Mouse (Mus musculus): ENCODE measurements around the gene Platr17.
A peak's percentile ranks its signal among the peaks of the same experiment; 100 is the strongest.
"Not testable (repeated sequence)": the region's sequence is repeated elsewhere in the genome, so short reads cannot be mapped to it uniquely, and the experiment has no call there.

Gene Platr17

DNA sequence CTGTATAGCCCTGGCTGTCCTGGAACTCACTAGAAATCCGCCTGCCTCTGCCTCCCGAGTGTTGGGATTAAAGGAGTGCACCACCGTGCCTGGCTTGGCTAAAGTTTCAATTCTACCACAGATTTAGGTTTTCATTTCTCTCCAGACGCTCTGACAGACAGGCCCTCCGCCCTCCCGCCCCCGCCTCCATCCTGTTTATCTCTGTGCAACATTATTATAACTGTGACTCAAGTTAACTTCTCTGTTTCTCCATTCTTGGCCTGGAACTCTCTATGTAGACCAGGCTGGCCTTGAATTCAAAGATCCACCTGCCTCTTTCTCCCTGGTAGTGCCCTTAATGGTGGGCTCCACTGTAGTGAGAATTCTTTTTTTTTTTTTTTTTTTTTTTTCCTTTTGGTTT lies 2.4 kb upstream of the Platr17 start:
- no peak for DNase-seq (ENCODE audit: low spot score)

DNA sequence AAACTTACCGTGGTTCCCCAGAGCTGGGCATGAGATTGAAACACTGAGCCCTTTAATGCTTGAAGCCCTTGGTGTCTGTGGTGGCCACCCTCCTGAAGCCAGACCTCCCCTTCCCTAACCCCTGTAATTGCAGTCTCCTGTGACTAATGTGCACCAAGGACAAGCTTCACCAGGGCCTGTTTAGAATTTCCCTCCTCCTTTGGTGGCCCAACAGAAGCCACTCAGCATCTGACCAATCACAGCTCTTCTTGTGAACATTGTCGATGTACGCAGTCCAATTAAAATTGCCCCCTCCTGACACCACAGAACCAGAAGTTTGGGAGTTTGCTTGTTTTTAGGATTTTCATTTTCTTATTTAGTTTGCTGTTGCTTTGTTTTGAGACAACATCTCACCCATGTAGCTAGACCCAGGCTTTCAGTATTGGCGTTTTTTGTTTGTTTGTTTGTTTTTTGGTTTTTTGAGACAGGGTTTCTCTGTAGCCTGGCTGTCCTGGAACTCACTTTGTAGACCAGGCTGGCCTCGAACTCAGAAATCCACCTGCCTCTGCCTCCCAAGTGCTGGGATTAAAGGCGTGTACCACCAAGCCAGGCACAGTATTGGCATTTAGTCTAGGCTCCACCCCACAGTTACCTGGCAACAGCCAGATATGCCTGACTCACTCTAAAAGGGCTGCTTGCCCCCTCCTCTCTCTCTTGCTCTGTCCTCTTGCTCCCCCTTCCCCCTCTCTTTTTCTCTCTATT lies 854 bp upstream of the Platr17 start:
- DNase-seq (ENCODE audit: low spot score) = not testable (repeated sequence)

DNA sequence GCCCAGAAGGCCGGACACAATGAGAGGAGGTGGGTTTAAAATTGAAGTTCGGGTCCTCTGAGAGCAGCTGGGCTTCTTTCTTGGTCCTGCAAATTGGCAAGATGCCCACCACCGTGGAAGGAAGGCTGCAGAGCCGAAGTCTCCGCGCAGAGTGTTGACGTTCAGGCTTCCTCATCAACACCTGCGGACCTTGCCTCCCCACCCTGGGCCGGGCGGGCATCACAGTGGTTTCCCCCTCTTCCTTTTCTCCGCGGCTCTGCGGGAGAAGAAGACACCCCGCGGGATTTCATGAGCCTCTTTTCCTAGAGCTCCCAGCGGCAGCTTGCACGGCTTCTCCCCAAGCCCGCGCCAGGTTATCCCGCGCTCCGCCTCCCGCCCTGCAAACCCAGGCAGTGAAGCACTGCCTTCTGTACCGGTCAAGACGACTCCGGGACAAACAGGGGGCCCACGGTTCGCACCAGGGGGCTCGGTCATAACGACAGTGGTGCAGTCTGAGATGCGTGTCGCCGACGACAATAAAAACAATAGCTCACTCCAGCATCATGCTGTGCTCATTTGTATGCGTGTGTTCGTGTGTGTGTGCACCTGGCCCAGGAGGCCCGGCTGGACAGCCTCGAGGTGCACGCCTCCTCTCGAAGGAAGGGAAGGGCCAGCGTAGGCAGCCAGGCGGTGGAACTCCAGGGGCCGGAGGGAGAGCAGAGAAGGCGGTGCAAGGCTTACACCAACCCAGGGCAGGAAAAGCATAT lies 3.6 kb downstream of the Platr17 start:
- no peak for DNase-seq (ENCODE audit: low spot score)

DNA sequence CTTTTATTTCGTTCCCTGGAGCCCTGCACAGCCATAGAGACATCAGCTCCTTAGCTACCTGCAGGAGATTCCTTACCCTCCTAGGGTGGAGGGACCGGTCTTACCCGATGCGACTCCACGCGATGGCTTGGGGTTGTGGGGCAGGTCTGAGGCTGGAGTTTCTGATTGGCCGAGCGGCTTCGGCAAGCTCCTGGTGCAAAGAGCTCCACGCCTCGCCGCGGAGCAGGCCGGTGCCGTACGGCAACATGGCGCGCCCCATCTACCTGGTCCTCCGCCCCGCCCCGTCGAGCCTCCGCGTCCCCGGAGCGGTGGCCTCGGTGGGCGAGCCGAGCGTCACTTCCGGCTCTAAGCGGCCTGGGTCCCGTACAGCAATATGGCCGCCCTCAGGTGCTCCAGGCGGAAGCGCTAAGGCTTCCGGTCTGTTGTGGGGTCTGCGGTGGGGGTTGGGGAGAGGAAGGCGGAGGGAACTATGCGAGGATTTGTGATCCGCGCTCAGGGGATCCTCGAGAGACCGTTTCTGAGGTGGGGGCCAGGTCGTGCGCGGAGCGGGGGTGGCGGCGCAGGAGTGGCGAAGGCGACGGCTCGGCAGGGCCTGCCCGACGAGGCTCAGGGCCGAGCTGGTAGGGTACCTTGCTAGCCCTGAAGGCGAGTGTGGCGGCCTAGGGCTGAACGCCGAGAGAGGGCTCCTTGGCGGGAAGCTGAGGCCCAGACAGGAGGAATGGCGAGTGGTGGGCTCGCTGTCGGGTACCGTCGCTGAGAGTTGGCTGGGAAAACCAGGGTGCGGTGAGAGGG lies 4.3 kb downstream of the Platr17 start, which contains the start of gene Daxx:
Gene Daxx, plus strand, starts transcription at position 338 of the 792 bp plus-strand sequence.
- DNase-seq (ENCODE audit: low spot score) = peak; percentile 98

DNA sequence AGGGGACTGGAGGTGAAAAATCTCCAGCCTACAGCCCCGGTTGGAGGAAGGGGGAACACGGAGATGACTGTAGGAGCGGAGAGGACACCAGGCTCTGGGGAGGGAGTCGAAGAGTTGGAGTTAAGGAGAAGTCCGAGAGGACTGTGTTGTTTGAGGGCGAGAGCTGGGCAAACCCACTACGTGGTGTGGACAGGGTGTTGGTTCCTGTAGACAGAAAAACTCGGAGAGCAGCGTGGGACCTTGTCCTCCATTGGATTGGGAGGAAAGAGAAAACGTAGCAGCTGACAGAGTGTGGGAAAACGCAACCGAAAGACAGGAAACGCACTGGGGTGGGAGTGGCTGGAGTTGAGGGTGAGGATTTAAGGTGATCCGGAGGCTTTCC lies 4.9 kb downstream of the Platr17 start:
- DNase-seq (ENCODE audit: low spot score) = no peak

DNA sequence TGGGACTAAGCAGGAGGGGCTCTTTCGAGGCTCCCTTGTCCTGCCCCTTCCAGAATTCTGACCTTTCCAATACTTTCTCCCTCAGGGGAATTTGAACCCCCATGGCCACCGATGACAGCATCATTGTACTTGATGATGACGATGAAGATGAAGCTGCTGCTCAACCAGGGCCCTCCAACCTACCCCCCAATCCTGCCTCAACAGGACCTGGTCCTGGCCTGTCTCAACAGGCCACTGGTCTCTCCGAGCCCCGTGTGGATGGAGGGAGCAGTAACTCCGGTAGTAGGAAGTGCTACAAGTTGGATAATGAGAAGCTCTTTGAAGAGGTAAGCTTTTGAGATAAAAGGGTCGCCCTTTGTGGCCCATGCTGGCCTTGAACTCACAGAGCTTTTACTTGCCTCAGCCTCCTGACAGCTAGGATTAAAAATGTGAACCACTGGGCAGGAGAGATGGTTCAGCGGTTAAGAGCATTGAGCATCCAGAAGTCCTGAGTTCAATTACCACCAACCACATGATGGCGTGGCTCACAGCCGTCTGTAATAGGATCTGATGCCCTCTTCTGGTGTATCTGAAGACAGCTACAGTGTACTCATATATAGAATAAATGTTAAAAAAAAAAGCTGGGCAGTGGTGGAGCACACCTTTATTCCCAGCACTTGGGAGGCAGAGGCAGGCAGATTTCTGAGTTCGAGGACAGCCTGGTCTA lies 5.6 kb downstream of the Platr17 start:
- DNase-seq (ENCODE audit: low spot score) = no peak

DNA sequence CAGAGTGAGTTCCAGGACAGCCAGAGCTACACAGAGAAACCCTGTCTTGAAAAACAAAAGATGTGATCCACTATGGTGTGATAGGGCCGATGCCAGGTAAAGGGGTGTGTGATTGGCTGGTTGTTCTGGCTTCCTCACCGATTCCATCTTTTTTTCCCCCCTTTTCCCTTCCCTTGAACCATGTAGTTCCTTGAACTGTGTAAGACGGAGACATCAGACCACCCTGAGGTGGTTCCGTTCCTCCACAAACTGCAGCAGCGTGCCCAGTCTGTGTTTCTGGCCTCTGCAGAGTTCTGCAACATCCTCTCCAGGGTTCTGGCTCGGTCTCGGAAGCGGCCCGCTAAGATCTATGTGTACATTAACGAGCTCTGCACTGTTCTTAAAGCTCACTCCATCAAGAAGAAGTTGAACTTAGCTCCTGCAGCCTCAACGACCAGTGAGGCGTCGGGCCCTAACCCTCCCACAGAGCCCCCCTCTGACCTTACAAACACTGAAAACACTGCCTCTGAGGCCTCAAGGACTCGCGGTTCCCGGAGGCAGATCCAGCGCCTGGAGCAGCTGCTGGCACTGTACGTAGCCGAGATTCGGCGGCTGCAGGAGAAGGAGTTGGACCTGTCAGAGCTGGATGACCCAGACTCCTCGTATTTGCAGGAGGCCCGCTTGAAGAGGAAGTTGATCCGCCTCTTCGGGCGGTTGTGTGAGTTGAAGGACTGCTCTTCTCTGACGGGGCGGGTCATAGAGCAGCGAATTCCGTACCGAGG lies 6.3 kb downstream of the Platr17 start:
- DNase-seq (ENCODE audit: low spot score) = no peak

DNA sequence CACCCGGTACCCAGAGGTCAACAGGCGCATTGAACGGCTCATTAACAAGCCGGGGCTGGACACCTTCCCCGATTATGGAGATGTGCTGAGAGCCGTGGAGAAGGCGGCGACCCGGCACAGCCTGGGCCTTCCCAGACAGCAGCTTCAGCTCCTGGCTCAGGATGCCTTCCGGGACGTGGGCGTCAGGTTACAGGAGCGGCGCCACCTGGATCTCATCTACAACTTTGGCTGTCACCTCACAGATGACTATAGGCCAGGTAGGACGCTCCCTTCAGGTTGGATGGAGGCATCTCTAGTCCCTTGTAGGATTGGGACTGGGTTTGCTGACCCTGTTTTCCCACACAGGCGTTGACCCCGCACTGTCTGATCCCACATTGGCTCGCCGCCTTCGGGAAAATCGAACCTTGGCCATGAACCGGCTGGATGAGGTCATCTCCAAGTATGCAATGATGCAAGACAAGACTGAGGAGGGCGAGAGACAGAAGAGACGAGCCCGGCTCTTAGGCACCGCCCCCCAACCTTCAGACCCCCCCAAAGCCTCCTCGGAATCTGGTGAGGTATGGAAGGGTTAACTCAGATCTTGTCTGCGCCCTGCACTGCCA lies 7.0 kb downstream of the Platr17 start:
- DNase-seq (ENCODE audit: low spot score) = no peak

DNA sequence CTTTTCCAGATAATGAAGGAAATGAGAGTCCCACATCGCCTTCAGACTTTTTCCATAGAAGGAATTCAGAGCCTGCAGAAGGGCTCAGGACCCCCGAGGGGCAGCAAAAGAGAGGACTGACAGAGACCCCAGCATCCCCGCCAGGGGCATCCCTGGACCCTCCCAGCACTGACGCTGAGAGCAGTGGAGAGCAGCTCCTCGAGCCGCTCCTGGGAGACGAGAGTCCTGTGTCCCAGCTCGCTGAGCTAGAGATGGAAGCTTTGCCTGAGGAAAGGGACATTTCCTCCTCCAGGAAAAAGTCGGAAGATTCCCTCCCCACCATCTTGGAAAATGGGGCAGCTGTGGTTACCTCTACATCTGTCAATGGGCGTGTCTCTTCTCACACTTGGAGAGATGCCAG lies 8.3 kb downstream of the Platr17 start:
- no peak for DNase-seq (ENCODE audit: low spot score)

DNA sequence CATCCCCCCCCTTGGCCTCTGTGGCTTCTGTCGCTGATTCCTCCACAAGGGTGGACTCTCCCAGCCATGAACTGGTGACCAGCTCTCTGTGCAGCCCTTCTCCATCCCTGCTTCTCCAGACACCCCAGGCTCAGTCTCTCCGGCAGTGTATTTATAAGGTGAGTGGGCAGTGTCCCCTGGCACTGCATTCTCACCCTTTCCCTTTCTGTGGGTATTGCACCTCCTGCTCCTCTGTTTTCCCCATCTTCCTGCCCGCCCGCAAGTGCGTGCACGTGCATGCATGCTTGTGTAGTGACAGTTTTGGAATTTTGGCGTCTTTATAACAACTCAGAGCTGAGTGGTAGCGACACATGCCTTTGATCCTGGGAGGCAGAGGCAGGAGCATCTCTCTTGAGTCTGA lies 9.0 kb downstream of the Platr17 start:
- no peak for DNase-seq (ENCODE audit: low spot score)

DNA sequence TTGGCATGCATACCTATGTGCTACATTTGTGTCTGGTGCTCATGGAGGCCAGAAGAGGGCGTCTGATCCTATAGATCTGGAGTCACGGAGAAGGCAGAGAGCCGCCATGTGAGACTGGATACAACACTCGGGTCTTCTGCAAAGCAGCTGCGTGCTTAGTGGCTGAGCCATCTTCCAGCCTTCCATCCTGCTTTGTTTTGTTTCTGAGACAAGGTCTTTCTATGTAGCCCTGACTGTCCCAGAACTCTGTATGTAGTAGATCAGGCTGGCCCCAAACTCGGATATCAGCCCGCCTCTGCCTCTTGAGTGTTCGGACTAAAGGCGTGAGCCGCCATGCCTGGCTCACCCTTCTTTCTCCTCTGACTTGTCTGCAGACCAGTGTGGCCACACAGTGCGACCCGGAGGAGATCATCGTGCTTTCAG lies 10.0 kb downstream of the Platr17 start:
- DNase-seq (ENCODE audit: low spot score) = no peak

DNA sequence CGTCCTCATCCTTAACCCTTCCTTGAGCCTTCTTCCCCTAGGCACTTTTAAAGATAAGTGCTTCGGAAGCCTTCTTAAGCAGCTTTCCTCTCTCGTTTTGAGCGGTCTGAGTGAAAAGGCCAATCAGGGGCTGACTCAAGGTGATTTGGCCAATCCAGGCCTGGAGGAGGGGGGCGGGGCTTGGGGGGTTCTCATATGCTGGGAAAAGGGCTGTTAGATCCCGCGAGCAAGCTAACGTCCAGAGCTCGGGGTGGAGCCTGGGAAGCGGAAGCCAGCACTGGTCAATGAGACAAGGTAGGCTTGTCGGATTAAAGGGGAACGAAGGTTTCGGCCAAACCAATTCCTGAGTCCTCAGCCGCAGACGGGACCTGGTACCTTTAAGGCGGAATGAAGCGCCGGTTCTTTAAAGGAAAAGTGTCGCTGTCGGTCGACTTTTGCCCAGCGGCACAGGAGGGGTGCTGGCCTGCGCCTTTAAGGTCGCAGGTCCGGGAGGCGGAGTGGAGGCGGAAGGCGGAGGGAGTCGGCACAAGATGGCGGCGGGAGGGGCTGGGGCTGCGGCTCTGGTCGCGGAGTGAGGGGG lies 10.8 kb downstream of the Platr17 start, which contains the start of the genes Tapbp and Zbtb22:
Gene Tapbp, plus strand, starts transcription at position 229 of the 580 bp plus-strand sequence.
Gene Zbtb22, plus strand, starts transcription at position 234 of the 580 bp plus-strand sequence.
- peak; percentile 96 for DNase-seq (ENCODE audit: low spot score)

DNA sequence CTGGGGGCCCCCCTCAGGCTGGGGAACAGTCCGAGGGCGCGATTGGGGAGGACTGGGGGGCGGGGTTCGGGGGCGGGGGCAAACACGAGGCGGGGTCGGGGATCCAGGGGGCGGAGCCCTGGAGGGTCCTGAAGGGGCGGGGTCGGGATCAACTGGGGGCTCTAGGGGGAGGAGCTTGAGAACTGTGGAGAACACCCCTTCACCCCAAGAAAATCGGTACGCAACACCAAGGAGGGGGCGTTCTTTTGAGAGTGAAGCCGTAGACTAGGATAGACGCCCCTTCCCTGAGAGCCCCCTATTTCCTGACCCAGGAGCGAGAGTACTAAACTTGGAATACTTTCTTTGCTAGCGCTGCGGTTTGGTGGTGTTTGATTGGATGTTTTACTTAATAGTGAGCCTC lies 11.4 kb downstream of the Platr17 start:
- DNase-seq (ENCODE audit: low spot score) = no peak

DNA sequence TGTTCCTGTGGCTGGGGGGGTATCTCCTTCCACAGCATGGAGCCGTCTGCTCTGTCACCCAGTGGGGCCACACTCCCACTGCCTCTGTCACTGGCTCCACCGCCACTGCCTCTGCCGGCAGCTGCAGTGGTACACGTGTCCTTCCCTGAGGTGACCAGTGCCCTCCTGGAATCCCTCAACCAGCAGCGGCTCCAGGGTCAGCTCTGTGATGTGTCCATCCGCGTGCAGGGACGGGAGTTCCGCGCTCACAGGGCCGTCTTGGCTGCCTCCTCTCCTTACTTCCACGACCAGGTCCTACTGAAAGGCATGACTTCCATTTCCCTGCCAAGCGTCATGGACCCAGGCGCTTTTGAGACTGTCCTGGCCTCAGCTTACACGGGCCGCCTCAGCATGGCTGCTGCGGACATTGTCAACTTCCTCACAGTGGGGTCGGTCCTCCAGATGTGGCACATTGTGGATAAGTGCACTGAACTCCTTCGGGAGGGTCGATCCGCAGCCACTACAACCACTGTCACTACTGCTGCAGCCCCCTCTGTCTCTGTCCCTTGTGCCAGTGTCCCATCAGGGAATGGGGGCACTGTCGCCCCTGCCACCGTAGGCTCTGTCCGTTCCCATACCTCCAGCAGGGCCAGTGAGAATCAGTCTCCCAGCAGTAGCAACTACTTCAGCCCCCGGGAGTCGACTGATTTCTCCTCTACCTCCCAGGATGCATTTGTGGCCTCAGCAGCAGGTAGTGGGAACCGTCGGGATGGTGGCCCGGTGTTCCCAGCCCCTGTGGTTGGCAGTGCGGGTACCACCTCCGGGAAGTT lies 12.1 kb downstream of the Platr17 start:
- no peak for DNase-seq (ENCODE audit: low spot score)

DNA sequence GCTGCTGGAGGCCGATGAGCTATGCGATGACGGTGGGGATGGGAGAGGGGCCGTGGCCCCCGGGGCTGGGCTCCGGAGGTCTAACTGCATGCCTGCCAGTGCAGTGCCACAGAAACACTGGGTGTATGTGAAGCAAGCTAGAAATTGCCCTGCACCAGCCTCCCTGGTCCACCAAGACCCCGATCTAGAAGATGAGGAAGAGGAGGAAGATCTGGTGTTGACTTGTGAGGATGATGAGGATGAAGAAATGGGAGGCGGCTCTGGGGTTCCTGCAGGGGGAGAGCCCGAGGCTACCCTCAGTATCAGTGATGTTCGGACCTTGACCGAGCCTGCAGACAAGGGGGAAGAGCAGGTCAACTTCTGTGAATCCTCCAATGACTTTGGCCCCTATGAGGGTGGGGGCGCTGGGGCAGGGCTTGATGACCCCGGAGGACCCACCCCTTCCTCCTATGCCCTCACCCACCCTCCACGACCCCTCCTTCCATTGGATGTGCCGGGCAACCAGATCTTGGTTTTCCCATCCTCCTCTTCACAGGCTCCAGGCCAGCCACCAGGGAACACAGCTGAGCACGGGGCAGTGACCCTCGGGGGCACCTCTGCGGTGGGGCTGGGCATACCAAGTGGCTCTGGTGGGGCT lies 12.8 kb downstream of the Platr17 start:
- no peak for DNase-seq (ENCODE audit: low spot score)

DNA sequence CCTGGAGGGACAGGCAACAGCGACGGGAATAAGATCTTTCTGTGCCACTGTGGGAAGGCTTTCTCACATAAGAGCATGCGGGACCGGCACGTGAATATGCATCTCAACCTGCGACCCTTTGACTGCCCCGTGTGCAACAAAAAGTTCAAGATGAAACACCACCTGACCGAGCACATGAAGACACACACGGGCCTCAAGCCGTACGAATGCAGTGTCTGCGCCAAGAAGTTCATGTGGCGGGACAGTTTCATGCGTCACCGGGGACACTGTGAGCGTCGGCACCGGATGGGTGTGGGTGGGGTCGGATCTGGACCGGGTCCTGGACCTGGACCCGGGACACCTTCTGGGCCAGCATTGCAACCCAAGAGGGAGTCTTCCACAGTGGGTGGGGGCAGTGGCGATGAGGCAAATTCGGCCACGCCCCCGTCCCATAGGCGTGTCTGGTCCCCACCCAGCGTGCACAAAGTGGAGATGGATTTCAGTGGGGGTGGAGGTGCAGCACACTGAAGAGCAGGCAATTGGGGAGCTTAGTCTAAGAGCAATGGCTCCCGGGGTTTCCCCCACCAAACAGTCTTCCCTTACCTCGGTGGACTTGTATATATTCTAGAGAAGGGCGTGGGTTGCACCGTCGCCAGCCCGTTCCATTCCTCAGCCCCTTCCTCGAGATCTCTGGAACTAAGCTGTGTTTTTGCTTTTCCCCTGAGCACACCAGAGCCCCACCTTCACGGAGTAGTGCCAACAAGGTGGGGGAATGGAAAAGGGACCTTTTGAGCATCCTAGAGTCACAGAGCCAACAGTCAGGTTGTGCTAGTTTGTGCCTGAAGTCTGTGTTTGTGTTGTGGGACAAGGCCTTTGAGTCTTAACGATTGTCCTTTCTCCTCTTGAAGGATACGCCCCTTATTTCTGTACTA lies 13.6 kb downstream of the Platr17 start:
- DNase-seq (ENCODE audit: low spot score) = no peak

DNA sequence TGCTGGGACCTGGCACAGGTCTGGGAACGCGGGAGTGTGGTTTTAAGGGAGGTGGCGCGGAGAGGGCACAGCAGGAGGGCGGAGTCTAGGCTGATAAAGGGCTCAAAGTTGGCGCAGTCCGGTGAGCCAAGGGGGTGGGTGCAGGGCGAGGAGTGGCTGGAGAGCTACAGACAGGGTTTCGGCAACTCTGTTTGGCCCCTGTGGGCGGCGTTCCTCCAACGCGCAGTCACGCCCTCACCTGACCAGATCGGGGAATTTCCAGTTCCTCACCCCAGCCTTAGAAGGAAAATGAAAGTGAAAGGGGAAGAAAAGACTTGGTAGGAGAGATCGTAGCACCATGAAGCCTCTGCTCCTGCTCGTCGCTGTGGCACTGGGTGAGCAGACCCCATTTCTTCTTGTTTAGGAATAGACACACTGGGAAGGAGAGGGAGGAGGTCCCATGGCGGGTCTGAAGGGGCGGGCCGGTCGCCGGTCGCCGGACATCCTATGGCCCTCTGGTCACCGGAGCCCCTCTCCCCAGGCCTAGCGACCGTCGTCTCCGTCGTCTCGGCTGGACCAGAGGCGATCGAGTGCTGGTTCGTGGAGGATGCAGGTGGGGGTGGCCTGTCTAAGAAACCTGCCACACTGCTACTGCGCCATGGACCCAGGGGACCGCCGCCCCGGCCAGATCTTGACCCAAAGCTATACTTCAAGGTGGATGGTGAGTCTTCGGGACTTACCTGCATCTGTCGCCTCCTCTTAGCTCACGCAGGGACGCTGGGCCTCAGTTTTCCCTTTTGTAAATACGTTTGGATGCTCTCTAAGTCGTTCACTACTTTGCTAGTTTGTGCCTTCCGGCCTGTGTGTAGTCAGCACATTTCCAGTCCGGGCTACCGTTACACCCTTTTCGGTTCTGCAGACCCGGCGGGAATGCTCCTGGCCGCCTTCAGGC lies 14.7 kb downstream of the Platr17 start:
- peak; percentile 63 for DNase-seq (ENCODE audit: low spot score)
